Mouse (Mus musculus): ENCODE measurements around the gene Izumo4.

Izumo4 gene

DNA sequence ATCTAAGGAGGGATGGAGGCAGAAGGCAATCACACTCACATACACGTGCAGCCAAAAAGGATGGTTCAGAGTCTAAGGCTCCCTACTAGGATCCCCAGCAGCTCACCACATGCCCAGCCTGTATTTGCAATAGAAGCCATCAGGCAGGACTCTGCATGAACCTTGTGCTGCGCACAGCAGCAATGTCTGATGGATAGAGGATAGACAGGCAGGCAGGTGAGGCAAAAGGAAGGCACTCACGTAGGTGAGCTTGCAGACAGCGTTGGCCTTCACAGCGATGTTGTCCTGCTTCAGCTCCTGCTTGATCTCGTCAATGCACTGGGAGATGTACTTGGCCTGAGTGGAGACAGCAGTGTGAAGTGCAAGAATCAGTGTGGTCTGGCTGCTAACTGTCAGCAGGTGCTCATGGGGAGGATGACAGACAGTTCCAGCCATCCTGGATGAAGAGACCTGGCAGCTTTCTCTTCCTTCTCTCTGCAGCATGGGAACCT, 30.7 kb downstream of the Izumo4 start:
- DNase-seq = no peak

DNA sequence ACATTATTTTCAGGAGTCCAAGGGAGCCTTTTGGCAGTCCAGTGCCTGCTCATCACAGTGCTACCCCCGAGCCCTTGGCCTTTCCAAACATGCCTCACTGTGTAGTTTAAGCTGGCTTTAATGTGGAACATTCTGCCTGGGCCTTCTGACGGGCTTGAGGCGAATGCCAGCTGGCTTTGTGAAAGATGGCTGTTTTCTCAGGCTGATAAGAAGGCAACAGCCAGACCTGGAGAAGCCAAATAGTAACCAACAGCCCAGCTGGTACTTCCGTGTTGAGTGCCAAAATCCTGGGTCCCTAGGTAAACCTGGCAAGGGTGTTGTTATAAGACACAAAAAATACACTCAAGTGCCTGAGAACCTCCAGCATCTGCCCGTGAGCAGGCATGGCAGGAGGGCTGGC, 34.7 kb downstream of the Izumo4 start:
- DNase-seq = no peak

DNA sequence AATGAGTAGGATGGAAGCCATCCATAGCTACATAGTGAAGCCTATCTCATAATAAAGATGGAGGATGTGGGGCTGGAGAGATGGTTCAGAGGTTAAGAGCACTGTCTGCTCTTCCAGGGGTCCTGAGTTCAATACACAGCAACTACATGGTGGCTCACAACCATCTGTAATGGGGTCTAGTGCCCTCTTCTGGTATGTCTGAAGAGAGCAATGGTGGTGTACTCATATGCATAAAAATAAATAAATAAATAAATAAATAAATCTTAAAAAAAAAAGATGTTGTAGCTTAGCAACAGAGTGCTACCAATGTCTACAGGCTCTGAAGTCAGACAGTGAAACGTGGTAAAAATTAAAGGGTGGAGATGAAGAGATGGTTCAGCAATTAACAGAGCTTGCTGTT, 36.7 kb downstream of the Izumo4 start:
- no peak for DNase-seq

DNA sequence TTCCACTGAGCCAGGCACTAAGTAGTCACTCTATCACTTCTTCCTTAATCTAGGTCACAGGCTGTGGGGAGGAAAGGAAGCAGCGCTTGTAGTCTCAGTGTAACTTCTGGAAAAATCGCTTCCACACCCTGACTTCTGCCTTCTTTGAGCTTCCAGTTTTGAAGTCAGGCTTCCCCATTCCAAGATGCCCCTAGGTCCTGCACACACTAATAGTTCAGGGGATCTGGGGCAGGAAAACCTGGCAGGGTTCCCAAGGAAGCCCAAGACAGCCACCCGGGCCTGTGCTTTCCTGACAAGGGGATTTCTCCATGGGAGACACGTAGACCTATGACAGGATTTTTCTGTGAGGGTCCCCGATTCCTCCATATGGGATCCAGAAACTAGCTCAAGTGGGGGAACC, 39.2 kb downstream of the Izumo4 start:
- peak; percentile 94 for DNase-seq

DNA sequence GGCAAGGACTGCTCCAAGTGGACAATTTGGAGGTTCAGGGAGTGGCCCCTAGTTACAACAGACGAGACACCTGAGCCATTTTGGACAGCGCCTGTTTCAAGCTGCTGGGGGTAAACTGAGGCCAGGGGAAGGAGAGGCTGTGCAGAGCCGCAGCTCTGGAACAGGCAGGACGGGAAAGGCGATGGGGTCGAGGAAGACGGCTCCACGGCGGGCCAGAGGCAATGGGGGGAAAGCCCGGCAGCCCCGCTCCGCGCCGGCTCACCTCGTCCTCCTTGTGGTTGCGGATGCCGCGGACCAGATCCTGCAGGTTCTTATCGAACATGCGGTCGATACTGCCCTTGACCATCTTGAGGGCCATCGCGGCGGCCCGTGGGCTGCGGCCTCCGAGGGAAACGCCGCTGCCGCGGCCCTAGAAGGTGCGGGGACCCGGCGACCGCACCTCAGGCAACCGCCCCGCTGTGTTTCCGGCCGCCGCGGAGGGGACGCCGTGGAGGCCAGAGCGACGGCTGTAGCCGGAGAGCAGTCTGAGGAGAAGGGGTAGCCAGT, 39.7 kb downstream of the Izumo4 start:
- DNase-seq = no peak

DNA sequence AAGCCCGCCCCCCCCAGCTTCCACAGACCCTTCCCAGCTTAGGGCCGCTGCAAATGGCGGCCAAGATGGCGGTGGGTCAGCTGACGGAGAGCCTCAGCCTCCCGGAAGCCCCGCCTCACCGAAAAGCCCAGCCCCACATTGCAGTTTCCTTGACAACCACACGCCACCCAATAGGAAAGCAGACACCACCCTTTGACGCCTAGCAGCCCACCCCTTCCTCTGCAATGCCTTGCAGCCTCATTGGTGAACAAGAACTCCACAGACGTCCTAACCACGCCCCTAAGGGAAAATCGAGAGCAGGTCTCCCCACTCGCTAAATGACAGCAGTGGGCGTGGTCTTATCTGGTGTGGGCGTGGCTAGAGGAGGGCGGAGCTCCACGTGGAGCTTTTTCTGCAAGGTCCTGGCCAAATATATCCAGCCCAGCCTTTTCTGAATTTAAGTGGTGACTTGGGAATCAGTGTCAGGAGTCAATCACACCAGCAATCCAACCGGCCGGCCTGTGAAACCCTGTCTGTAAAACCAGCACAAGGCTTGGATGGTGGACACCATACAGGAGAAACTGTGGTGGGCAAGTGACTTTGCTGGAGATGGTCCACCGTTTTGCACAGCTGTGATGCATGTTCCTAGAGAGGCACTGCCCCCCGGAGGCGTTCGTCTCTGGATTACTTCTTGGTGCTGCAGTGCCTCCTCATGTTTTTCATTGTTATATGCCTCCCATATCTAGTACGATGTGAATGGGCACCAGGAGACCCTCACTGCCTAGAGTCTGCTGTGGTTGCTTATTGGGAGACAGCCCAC, 40.4 kb downstream of the Izumo4 start, which contains the start of gene Ap3d1:
Gene Ap3d1 (minus strand): TSS at position 85 of the 799 bp plus-strand sequence.
- peak; percentile 100 for DNase-seq

DNA sequence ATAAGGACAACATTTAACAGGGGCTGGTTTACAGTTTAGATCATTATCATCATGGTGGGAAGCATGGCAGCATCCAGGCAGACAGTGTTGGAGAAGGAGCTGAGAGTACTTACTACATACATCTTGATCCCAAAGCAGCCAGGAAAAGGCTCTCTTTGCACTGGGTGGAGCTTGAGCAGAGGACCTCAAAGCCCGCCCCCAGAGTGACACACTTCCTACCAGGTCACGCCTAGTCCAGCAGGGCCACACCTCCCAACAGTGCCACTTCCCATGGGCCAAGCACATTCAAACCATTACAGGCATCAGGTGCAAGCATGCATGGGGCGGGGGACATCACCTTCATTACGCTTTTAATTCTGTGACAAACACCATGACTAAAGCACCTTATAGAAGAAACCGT, 42.3 kb downstream of the Izumo4 start:
- peak; percentile 96 for DNase-seq

DNA sequence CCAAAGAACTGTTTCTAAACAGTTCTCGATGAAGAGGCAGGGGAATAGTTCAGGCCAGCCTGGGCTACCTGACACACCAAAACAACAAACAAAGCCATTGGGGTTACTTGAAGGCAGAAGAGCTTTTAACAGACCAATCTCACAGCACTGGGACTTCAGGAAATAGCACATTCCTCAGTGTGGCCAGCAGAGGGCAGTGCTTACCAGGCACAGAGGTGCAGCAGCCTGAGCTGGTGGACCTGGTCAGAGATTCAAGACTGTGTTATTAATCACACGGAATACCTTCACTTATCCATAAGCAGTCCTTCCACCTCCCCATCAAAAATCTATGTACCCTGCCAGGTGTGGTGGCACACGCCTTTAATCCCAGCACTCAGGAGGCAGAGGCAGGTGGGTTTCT, 45.4 kb downstream of the Izumo4 start:
- peak; percentile 96 for DNase-seq

DNA sequence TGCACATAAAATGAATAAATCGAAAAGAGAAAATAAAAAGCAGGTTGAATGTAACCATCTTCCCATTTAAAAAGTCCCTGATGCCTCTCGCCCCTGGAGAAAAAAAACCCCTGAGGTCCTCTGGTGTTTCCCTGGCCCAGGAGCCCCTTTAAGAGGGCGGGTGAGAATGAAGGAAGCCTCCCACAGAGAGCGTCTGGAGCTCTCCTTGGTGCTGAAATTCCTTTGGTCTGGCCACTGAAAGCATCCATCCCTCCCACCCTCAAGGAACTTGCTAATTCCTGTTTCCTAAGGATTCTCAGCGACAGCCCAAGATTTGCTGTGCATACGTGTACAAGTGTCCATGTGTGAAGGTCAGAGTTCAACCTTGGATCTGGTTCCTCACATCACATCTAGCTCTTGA, 46.6 kb downstream of the Izumo4 start:
- no peak for DNase-seq

DNA sequence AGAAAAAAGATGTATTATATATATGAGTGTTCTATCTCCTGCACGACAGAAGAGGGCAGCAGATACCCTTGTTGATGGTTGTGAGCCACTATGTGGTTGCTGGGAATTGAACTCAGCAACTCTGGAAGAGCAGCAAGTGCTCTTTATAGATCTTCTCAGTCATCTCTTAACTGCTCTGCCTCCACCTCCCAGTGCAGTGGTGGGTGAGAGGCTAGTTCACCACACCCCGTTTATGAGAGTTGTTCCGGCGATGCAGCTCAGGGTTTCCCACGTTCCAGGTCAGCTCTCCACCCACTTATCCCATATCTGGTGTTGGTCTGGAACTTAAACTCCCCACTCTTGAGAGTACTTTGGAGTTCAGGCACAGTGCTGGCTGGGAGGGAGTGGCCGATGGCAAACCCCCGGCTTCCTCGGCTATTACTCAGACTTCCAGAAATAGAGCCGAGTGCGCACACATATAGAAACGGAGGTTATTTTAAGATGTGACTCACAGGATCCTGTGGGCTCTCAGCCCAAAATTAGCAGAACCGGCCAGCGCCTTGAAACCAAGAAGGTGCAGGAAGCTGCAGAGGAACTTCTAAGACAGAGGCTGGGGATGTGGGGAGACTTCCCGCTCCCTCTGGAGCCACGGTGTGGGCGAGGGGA, 49.3 kb downstream of the Izumo4 start:
- peak; percentile 99 for DNase-seq

DNA sequence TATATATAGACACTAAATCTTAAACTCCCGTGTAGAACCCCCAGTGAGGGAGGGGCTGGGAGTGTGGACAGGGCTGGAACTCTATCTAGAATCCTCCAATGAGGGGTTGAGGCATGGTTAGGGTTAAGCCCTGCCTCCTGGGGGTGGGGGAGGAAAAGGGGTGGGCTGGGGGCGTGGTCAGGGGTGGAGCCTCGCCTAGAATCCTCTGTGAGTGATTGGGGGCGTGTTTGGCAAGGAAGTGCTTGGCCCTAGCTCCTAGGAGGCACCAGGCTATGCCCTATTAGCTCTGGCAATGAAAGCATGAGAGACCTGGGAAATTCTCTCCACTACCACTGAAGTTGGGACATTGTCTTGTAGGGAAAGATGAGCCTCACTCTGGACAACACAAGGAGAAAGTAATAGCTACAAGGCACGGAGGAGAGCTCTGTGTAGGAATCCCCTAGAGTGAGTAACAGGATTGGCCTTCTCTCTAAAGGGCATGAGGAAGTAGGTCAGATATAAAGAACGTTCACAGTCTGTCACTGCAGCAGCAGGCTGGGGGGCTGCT, 50.2 kb downstream of the Izumo4 start:
- DNase-seq = peak; percentile 99

DNA sequence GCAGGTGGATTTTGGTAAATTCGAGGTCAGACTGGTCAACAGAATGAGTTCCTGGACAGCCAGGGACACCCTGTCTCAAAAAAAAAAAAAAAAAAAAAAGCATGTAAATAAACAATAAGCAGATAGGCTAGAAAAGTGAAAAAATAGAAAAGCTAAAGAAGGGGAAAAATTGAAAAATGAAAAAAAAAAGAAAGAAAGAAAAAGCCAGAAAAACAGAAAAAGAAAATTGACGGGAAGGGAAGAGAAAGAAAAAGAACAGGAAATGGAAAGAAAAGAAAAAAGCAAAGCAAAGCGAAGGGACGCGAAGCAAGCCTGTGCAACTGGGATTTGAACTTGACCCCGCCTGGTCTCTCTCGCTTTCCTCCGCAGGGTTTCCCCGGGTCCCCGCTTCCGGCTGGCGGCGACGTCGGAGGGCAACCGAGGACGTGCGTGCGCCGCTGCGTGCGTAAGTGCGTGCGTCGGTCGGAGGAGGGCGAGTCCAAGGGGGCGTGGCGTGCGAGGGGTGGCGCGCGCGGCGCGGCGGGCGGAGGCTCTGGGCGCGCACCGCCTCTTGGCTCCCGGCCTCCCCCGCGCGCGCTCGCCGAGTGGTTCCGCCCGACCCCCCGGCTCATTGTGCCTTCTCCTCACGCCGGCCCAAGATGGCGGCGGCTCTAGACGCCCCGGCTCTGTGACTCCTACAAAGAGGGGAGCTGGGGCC, 52.8 kb downstream of the Izumo4 start, which contains the start of gene Dot1l:
Gene Dot1l (plus strand): TSS at position 613 of the 697 bp plus-strand sequence.
- peak; percentile 100 for DNase-seq

Data from heart, adult 11 months (tissue).